Mouse (Mus musculus) left cerebral cortex, postnatal 14 days (tissue): ENCODE measurements around the gene Crybb1. TPM values are rescaled to one million over a fixed set of nuclear protein-coding genes. Genes with fewer than 3 reads are reported as not detected.

Source experiments
- DNase-seq, 2 experiments: peaks; one replicate each; pipeline ENCODE4 v3.0.0; 2021 to 2022; ENCODE audit warnings: low spot score in 2 of 2, mixed read lengths in 1 of 2
- intact Hi-C: fragments of 180-260 bp; cut with DNase I; formaldehyde crosslinking; loops from one replicate; pipeline ENCODE4 v1.15.1; 2025
- total RNA-seq, 2 experiments: library from RNA; stranded (reverse); gene quantifications; 2 replicates each; pipeline ENCODE4 v1.2.3; 2021

Crybb1 gene
- total RNA-seq, 2 experiments from 2014 or later = 12.9 to 14.5 TPM

DNA sequence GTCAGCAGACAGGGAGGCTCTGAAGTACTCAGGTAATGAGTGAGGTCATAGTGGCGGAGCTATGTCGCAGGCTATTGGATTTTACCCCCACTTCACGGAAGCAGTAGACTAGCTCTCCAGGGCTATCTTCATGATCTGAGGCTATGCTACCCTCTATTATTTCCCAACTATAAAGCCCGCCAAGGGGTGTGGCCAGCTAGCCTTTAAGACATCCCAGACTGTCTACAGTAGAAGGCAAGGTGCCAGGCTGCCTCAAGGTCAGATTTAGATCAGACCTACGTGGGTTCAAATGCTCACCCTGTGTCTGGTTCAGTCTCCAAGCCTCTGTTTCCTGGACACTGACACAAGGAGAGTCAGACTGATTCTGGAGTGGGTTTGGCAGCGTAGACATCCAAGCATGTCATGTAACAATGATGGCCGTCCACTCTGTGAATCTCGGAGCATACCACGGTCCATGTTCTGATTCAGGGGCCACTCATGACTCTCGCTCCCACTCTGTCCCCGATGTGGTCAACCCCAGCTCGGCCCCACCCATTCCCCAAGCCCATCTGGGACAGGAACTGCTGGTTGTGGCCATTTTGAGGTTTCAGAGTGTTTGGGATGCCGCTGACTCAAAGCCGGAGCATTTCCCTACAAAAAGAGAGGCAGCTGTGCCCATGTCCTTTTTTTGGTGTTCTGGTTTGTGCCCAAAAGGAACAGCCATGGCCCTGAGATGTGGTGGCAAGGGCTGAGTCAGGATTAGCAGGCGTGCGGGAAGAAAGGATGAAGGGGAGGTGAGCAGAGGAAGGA lies 4.4 kb downstream of the Crybb1 start:
- intact Hi-C loops = no loop called here
- DNase-seq = no peak

DNA sequence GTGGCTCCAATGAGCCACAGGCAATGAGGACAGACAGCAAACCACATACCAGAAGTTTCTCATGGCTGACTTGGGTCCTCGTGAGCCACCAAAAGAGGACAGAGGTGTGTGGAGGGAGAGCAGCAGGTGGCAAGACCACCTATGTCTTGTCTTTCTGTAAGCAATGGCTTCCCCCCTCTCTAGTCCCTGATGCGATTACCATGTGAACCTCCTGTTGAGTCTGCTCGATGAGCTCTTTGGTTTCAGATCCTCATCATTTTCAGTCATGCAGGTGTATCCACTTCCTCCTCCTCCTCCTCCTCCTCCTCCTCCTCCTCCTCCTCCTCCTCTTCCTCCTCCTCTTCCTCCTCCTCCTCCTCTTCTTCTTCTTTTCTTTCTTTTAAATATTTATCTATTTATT lies 5.2 kb downstream of the Crybb1 start:
- DNase-seq = no peak
- intact Hi-C loops = no loop called here

DNA sequence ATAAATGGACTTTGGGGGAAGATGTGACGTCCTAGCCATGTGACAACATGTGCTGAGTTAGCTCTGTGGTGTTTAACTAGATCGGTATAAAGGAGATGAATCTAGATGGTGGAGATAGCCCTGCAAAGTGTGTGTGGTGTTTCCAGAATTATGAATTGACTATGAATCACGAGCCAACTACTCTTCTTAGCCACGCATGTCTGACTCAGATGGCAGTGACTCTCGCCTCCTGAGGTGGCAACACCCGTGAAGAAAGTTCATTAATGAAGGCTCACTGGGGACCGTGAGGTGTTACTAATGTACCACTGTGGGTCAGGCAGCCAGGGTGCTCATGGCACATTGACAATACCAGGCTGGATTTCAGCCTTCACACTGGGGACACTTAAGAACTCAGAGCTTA lies 8.5 kb downstream of the Crybb1 start:
- DNase-seq = no peak
- intact Hi-C loops = no loop called here

DNA sequence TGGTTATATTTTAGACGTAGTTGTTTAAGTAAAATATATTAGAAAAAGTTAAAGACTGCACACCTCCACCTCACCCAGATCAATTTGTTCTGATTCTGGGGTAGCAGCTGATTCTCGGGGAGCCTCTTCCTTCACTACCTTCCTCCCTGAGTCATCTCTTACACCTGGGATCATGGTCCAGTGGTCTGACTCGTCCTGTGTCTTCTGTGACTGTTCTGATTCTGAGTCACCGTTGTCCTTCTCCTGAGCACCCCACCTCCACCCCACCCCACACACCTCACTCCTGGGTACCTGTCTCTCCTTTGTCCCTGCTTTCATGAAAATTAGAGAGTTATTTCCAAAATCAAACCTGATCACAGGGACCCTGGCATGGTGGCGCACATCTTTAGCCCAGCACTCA lies 9.5 kb downstream of the Crybb1 start:
- intact Hi-C loops = no loop called here

DNA sequence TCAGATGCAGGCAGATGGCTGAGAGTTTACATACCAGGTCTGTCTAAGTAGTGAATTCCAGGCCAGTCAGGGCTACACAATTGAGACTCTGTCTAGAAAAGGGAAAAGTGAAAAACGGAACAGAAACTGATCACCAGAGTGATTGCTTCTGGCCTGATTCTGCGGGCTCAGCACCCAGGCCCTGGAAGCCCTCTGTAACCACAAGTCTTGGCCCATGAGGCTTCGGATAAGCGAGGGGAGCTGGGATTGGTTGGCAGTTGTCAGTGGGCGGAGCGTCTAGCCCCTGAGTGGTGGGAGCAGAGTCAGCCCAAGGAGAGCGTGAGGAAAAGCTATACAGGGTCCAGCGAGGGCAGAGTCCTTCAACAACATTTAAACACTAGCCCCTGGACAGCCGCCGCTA lies 9.9 kb downstream of the Crybb1 start:
- DNase-seq = no peak
- intact Hi-C loops = no loop called here

More for the DNA sequence above, 9.5 kb downstream of the Crybb1 start:
- no peak for DNase-seq

DNA sequence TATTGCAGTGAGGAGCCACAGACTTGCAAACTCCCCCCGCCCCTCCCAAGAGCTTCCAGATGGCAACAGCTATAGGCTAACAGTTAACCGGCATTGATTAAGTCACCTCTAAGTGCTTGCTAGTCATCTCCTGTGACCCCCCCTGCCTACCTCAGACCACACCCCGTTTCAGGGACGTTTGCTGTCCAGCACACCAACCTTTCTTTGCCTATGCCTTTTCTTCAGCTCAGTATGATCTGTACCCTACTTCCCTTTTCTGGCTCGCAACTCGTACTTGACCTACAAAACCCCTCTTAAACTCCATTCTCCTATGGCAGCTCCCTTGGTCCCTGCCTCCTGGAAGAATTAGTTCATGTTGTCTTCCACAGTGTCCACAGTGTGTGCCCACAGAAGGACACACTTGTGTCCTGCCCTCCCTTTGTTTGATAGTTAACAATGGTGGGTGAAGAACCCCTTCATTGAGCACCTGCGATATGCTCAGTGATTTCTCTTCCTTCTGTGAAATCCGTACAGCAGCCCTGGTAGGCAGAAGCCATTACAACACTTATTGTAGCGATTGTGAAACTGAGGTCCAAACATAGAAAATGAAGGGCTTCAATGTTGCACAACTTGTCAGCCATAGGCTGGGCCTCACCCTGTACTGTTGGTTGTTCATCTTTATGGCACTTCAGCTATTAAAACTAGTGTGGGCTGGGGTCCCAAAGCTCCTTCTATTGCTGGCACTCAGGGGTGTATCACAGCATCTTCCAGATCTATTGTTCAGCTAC lies 10.6 kb downstream of the Crybb1 start:
- intact Hi-C loops = no loop called here
- DNase-seq = no peak

DNA sequence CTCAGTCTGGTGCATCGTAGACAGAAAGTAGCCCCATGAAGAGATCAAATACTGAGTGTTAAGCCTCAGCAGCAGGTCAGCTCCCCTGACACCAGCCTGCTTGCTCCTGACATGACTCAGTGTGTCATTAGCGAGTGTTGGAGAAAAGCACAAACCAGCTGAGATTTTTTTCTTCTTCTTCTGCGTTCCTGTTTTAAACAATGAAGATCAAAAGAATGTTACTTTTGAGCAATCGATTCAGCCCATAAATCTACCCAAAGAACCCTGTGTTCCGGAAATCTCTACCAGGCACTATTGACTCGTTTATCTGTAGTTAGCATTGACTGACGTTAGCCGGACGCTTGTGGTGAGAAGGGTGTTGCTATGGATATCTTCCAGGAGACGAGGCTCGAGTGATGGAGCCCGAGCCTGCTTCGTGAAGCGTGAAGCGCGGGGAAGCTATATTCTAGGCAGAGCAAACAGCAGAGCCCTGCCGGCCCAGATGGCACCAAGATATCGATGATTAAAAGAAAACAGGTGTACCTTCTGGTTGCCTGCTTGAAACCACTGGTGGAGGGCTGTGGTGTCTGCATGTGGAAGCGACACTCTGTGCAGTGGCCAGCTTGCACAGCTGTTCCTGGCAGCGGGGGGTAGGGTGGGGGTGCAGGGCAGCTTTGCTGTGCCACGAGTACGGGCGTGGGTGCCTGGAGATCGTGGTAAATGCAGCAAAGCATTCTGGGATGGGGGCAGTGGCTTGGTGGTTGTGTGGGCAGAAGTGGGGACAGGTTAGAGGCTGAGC lies 15.3 kb downstream of the Crybb1 start:
- intact Hi-C loops = no loop called here

DNA sequence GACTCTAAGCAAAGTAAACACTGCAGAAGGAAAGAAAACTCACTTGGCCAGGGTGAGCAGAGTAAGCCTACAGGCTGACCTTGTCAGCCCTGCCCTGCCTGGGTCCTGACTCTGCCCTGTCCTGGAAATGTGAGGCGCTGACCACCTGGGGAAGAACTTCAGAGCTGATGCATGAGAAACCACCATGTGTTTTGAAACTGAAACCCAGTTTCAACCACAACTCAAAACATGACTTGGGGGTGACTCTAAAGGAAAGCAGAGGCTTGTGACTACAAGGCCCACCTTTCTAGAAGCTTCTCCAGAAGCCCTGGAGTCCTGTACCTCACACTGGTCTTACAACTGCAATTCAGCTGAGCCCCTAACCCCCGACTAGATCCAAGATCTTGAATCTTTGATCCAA lies 17.3 kb downstream of the Crybb1 start:
- intact Hi-C loops = no loop called here
- DNase-seq = no peak

More for the DNA sequence above, 15.3 kb downstream of the Crybb1 start:
- DNase-seq = peak; percentile 55 to 68

DNA sequence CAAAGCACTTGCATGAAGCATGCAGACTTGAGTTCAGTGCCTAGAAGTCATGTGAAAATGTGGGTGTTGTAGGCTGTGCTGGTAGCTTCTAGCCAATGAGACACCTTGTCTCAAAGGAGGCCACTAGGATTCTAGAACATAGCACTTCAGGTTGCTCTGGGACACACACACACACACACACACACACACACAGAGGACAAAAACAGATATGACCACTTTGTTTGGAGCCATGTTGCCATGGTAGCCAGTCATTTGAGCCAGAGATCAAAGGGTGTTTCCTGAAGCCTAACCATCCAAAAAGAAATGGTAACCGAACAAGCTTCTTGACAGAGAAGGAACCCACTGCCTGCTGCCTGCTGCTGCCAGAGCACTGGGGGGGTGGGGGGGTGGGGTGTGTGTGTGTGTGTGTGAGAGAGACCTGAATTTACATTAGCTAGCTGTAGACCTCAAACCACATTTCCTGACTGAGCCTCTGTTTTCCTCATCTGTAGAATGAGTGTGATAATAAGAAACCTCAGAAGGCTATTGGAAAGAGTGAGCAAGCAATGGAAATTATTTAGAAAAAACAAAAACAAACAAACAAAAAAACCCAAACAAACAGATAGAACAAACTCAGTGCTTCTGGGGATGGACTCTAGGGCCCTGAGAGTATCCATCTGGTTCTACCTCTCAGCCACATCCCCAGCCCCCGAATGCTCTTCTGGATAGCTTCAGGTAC lies 18.3 kb downstream of the Crybb1 start:
- no peak for DNase-seq
- intact Hi-C loops = no loop called here

DNA sequence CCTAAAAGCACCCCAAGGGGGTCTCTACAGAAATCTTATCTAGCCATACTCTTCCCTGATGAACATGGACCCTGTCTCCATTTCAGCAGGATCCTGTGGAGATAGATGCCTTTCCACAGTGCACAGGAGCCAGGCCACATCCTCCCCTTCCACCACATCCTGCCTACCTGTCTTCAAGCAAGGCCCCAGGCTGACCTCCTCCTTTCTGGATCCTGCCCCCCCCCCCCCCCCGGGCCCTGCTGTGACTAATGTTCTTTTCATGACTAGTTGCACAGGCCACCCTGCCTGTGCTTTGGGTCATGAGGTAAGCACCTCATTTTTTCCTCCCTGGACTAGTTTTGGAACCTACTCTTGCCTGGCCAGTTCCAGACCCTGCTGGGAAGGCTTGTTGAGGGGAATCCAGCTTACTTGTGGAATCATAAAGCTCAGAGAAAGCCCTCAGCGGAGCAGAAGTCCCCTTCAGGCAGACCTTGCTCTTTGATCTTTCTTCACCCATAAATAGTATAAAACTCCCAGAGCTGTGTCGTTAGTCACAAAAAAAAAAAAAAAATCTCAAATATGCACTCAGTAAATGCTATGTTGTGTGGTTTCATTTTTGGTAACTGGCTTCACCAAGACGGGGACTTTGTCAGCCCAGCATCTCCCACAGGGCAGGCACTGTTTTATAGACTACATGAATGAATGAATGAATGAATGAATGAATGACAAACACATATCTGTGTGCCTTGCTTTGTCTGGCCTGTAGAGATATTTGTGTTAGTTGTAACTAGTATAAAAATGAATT lies 19.6 kb downstream of the Crybb1 start:
- intact Hi-C loops = loop anchor here (5.0 kb wide), 2 partner anchors 33 to 52 kb away; partner anchors contain the start of gene Tfip11
- no peak for DNase-seq

DNA sequence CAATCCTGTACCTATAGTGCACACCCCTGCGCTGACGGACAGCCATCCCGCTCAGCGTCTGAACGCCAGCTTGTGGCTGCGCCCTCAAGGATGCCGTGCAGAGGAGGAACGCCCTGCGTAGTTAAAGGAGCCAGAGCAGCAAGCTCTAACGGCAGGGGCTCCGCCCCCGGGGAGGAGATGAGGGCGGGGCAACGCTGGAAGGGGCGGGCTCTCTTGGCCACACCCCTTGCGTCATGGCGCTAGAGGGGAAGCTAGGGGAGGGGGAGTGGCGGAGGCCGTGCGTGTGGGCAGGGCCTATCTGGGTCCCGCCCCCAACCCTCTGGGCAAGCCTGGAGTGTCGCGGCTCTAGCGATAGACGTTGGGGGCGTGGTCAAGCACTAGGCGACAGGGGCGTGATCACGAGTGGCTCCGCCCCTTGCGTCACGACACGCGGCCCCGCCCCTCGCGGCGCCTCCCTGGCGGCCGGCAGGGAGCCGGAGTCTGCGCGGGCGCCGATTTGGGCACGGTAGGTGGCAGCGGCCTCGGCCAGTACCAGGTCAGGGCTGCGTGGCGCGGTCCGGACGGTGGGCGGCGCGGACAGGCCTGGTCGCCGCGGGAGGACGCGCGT lies 20.8 kb downstream of the Crybb1 start, which contains the start of gene Tpst2:
TSS of gene Tpst2 (plus strand) at position 425 of the 607 bp plus-strand sequence.
- intact Hi-C loops = loop anchor here (5.0 kb wide), 2 partner anchors 34 to 51 kb away; partner anchors contain the start of gene Tfip11
- DNase-seq = peak; percentile 100

DNA sequence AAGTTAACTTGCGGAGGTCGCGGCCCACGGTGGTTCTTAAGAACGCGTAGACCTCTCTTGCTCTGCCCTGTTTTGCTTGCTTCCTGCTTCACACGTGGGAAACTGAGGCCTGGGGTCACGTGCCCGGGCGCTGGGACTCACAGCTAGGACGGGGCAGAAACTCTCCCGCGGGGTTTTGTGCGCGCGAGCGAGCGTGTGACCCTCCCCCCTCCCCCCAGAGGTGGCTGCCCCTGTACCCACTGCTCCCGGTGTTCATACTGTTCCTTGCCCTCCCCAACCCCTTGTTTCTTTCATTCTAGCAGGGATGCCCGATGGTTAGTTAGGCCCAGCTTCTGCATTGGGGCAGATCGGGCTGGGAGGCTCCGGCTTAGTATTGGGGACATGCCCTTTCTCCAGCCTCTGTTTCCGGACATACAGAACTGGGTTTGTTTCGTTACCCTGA lies 21.3 kb downstream of the Crybb1 start:
- no peak for DNase-seq
- intact Hi-C loops = loop anchor here (5.0 kb wide), 2 partner anchors 35 to 50 kb away; partner anchors contain the start of gene Tfip11

DNA sequence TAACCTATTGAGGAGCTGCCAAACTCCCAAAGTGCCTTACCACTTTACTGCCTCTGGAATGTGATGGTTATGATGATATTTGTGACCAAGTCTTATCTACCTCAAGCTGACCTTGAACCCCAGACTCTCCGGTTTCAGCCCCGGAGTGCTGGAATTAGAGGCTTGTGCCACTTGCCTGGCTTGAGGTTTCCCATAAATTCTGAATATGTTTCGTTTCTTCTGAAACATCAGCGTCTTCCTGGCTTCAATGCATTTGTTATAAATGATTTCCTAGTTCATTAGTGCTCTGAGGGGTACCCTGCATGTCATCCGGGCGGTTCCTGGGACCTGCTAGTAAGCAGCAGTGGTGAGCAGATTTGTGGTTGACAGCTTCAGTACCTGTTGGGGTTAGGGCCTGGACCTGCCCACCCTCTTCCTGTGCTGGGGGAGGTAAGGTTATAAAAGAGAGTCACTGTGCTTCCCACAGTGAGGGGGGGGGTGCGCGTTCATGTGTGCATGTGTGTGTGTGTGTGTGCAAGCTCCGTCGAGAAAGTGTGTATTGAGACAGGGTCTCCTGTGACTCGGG lies 22.4 kb downstream of the Crybb1 start:
- DNase-seq = no peak
- intact Hi-C loops = loop anchor here (5.0 kb wide), 2 partner anchors 36 to 49 kb away; partner anchors contain the start of gene Tfip11

DNA sequence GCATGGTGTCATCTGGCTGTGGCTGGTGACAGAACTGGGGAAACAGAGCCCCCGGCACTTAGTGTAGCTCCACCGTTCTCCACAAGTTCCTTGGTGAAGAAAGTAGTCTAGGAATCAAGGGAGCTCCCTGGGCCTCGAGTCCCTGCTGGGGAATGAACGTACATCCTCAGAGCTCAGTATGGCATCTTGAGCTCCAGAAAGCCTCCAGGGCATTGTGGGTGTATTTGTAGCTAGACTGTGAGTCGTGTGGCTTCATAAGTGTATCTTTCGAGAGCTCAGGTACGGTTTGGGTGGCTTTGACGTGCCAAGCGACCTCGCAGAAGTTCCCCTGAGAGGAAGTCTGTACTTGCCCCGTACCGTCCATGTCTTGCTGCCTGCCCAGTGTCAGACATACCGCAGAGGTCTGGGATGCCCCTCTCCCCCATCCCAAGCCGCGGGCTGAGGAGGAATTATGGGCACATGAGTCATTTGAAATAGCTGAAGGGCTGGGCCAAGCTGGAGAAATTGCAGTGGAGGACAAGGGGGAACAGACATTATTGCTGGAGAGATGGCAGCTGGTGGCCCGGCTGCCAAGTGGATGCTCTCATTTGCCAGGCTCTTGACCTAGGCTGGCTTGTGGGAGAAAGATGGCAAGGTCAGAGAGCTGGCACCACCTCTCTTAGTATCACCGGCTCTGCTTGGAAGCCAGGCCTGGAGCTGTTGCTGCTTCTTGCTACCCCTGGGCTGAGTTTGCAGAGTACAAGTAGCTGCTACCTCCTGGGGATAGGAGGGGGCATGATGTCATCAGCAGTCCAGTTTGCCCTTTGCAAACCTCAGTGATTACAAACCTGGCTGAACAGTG lies 23.8 kb downstream of the Crybb1 start:
- DNase-seq = no peak
- intact Hi-C loops = loop anchor here (5.0 kb wide), 2 partner anchors 37 to 48 kb away; partner anchors contain the start of gene Tfip11

DNA sequence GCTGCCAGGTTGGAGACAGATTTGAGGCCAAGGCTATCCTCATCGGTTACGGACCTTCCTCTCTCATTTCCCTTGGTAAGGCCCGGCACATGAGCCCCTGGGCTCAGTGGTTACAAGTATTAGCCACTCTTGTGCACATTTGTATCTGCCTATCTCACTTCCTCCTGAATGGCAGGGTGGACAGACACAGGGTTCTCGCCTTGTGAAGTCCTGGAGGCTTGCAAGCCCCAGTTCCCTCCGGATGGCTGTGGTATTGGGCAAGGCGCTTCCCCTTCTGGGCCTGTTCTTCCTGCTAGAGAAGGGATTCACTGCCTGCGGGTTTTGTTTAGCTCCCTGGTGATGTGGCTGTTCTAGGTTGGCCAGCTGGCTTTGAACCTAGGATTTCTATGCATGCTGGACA lies 24.5 kb downstream of the Crybb1 start:
- intact Hi-C loops = no loop called here
- DNase-seq = no peak

DNA sequence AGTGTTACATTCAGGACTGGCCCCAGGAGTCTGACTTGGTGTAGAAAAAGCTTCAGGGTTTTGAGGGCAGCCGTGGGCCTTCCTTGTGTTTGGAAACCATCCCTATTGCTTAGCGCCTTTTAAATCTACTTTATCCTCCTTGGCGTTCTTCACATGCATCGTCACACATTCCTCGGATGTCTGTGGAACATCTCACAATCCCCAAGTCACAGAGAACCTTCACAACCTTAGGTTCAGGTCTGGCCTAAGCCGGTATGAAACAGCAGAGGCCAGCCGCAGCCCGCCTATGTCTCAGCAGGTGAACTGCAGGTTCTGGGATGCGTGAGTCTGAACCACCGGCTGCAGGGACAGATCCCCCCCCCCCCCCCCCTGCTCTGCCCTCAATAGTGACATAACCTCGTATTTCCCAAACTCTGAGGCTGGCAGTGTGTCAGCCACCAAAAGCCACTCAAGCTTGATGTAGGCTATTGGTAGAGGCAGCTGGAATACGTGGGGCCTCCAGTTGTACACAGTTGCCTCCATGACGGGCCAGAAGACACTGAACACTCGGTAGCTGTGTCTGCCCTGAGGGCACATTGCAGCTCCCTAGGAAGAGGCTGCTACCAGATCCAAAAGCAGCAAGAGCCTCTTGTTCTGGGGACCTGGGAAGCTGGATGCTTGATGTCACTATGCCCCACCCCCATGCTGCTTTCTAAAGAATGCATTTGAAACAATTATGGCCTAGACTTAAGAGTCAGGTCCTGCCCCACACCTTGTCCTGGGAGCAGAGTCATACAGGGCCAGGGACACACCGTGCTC lies 25.4 kb downstream of the Crybb1 start:
- intact Hi-C loops = no loop called here
- DNase-seq = no peak
